Mouse (Mus musculus) mouse embryonic stem cell (cell line): Measurements from ENCODE around the gene Mdk.

Source experiments
- in situ Hi-C, 2 experiments: fragments of 300-500 bp; cut with MboI; formaldehyde crosslinking; loops; 1 replicate in 1 of 2; 3 replicates in 1 of 2; pipeline ENCODE4 v1.14.3; 2019 to 2020; ENCODE audit warnings: low sequenced_read_pairs in 2 of 2, low pct_unique_long_range_greater_than_20kb in 1 of 2, mixed read lengths in 1 of 2; ENCODE audit not compliant: unreplicated experiment in 1 of 2

The Mdk gene

GRCm38 (mm10) chr2:91932160-91932711 is at the start of gene Mdk:
Gene Mdk (minus strand): TSS chr2:91932297.
- in situ Hi-C loops = loop anchor here in 1 of 2 experiments (5.0 kb wide), 1 partner anchor 40 kb away; no protein-coding TSS in a partner anchor

GRCm38 (mm10) chr2:91980830-91981229 is 48.7 kb upstream of the Mdk start:
- in situ Hi-C loops = no loop called here

GRCm38 (mm10) chr2:91980245-91980644 is 48.1 kb upstream of the Mdk start:
- in situ Hi-C loops = no loop called here

GRCm38 (mm10) chr2:91978547-91978946 is 46.5 kb upstream of the Mdk start:
- in situ Hi-C loops = no loop called here

- in situ Hi-C loops = no loop called here
Measured at GRCm38 (mm10) chr2:91977960-91978359, 45.9 kb upstream of the Mdk start.

GRCm38 (mm10) chr2:91975581-91976541 is 43.8 kb upstream of the Mdk start, which contains the start of gene Dgkz:
Gene Dgkz (minus strand): TSS chr2:91975864.
- in situ Hi-C loops = no loop called here

- in situ Hi-C loops = loop anchor here in 1 of 2 experiments (5.0 kb wide), 1 partner anchor 41 kb away; the partner anchor contains the start of gene Mdk
Measured at GRCm38 (mm10) chr2:91973416-91974135, 41.5 kb upstream of the Mdk start.

GRCm38 (mm10) chr2:91972121-91972566 is 40.0 kb upstream of the Mdk start:
- in situ Hi-C loops = loop anchor here in 1 of 2 experiments (5.0 kb wide), 1 partner anchor 40 kb away; the partner anchor contains the start of gene Mdk

GRCm38 (mm10) chr2:91971231-91972097 is 39.4 kb upstream of the Mdk start:
- in situ Hi-C loops = loop anchor here in 1 of 2 experiments (5.0 kb wide), 1 partner anchor 39 kb away; the partner anchor contains the start of gene Mdk

GRCm38 (mm10) chr2:91967962-91968361 is 35.9 kb upstream of the Mdk start:
- in situ Hi-C loops = no loop called here

- in situ Hi-C loops = no loop called here
Measured at GRCm38 (mm10) chr2:91966367-91966766, 34.3 kb upstream of the Mdk start.

- in situ Hi-C loops = no loop called here
Measured at GRCm38 (mm10) chr2:91965417-91965816, 33.3 kb upstream of the Mdk start.

GRCm38 (mm10) chr2:91964610-91965204 is 32.6 kb upstream of the Mdk start:
- in situ Hi-C loops = no loop called here

GRCm38 (mm10) chr2:91963443-91963932 is 31.4 kb upstream of the Mdk start:
- in situ Hi-C loops = no loop called here

- in situ Hi-C loops = no loop called here
Measured at GRCm38 (mm10) chr2:91962864-91963401, 30.8 kb upstream of the Mdk start.

- in situ Hi-C loops = no loop called here
Measured at GRCm38 (mm10) chr2:91961901-91962761, 30.0 kb upstream of the Mdk start.
